Mouse (Mus musculus) cerebellum, postnatal 36 days (tissue): ENCODE data around the gene Krt71.
"Not testable (repeated sequence)": the region's sequence is repeated elsewhere in the genome, so short reads cannot be mapped to it uniquely, and the experiment has no call there.

Experiments
- DNase-seq, 2 experiments: peaks; one replicate each; pipeline ENCODE4 v3.0.0; 2021 to 2022; ENCODE audit warnings: mixed read lengths in 2 of 2

Gene Krt71

DNA sequence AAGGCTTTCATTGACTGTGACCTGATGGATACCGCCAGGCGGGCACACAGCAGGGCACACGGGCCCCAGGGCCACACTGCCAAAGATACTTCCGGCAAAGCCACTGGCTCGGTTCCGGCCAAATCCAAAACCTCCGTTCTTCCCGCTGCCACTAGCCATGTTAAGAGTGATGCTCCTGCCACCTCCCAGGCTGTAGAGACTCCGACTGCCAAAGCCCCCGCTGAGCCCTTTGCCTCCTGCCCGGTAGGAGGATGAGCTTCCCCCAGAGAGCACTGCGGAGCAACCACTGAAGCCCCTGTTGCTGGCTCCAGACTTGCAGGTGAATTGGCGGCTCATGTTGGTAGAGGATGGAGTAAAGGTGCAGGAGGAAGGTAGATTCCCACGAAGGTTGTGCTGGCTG, at the start of gene Krt71:
Gene Krt71 (minus strand): TSS at position 399 of the 400 bp plus-strand sequence.
- DNase-seq: peak; percentile 60 to 65

DNA sequence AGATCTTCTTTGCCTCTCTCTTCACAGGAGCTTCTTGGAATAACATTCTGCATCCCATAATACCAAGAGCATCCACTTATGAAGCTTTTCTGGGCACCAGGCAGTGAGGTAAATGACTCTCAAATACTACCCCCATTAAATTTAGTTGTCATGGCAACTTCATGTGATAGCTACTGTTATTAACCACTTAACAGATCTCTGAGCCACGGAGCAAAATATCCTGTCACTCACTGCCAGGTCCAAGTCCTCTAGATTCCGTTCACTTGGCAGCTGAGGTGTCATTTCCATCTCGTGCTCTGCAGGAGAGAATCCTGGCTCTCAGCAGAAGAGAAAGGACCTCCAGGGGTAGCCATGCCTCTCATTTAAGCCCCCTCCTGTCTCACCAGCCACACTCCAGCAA, 48.0 kb upstream of the Krt71 start:
- no peak for DNase-seq

DNA sequence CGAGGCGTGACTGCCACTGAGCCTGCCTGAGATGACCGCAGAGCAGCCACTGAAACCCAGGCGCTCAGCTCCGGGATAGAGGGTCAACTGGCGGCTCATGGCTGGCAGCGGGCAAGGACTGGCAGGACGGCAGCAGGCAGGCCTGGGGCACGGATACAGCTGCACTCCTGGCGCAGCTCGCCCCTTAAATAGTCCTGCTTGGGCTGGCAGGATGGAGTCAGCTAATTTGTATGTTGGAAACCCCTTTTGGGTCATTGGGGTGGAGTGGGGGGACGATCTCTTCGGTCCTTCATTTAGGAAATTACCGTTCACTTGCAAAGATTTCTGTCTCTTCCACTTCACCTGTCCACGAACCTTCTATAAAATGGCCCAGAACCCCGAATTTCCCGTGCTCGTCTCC, 43.5 kb upstream of the Krt71 start, which contains the start of gene Krt72:
Gene Krt72 (minus strand): TSS at position 101 of the 400 bp plus-strand sequence.
- DNase-seq: no peak

DNA sequence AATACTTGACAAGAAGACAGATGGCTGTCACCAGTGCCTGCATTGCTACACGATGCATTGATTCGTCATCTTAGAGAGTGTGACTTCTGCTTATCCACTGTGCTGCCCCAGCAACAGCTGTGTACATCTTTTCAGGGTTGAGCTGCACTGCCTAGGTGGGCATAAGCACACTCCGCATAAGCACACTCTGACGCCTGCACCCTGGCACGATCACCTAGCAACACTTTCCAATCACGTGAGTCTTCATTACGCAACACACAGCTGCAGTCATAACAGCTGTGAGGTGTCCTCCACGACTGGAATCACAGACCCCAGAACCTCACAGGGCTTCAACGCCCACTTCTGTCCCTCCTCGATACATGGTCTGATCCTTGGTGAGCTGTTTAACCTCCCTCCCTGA, 30.5 kb upstream of the Krt71 start:
- no peak for DNase-seq

DNA sequence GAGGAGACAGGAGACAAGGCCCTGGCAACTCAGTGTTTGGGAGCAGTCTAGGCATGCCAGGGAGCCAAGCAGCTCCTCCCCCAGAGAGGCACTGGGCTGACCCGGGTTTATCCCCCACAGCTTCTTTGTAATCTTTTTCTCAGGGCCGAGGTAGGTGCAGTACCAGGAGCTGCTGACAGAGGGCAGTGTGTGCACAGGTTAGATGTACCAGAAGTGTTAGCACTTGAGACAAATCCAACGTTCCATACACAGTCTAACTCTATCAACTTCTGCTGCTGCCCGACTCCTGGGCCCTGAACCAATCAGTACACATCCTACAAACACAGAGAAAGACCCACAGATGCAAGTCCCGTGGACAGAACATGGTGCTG, 29.8 kb upstream of the Krt71 start:
- peak; percentile 82 to 89 for DNase-seq

DNA sequence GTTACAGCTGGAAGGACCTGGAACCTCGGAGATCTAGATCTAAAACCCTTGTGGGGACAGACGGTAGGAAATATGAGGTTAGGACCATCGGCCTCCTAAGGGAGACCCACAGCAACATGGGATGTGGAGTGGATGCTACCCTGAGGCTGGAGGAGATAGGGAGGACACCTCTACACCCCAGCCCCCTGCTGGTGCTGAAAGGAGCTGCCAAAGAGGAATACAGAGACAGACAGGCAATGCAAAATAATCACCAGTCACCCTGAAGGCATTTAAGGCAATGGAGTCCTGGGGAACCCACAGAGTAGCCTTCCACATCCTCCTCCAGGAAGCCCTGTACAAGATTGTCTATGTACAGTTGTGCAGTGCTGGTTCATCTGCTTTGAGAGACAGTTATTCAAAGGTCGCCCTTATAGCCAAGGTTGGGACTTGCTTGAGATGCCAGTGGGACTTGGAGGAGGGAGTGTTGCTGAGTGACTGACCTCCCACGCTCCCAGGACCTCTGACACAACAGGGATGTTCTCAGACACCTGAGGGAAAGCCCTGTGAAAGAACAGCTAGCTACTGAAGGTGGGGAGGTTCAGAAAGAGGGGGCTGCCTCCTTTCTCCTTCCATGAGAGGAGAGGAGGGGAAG, 29.3 kb upstream of the Krt71 start:
- no peak for DNase-seq

DNA sequence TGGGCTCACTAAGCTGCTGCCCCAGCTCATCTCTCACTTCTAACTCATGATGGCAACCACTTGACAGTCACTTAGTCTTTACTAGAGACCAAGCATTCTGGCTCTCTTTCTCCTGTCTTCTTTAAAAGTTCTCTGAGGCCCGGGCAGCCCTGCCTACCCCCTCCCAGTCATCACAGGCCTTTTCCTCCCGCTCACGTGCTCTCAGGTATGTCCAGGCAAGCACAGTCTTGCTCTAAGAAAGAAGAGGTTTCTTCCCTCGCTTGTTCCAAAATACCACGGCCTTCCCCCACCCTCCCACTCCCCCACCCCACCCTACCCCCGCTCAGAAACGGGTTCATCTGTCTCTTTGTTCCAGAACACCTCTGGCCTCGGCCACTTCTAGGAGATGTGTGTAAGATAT, 27.3 kb upstream of the Krt71 start:
- DNase-seq: no peak

DNA sequence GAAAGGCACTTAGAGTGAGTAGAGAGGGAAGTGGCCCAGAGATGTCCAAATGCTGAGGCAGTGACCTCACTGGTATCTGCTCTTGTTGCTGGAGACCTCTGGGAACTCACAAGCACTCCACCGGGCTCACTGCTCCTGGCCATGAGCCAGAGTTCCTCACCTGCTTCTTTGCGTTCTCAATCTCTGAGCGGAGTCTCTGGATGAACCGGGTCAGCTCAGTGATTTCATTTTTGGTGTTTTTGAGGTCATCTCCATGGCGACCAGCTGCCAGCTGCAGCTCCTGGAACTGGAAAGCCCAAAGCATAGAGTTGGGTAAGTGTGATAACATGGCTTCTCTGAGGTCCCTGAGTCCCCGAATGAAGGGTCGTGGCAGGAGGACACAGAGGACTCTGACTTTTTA, 5.1 kb downstream of the Krt71 start:
- no peak for DNase-seq

DNA sequence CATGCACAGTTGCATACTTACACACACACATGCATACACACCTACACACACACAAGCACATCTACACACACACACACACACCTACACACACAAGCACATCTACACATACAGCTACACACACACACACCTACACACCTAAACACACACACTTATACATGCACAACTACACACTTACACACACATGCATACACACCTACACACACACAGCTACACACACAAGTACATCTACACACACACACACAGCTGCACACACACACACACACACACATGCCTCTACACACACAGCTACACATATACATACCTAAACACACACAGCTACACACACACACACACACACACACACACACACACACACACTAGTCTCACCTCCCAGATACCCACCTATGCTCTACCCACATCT, 12.3 kb downstream of the Krt71 start:
- no peak for DNase-seq

DNA sequence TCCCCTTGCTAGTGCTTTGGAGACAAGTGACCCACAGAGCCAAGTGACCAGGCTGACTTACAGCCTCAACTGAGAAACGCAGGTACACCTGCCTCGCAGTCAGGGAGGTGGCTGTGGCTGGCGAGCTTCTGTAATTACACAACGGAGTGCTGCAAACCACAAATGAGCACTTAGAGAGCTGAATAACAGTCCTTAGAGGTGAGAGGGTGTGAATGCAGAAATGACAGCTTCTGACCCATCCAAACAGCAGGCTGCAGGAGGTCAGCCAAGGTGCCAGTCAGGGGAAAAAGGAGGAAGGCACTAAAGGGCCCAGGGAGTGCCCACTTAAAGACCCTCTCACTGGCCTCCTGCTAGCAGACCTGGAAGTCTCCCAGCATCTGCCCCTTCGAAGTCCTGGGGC, 18.2 kb downstream of the Krt71 start:
- no peak for DNase-seq

DNA sequence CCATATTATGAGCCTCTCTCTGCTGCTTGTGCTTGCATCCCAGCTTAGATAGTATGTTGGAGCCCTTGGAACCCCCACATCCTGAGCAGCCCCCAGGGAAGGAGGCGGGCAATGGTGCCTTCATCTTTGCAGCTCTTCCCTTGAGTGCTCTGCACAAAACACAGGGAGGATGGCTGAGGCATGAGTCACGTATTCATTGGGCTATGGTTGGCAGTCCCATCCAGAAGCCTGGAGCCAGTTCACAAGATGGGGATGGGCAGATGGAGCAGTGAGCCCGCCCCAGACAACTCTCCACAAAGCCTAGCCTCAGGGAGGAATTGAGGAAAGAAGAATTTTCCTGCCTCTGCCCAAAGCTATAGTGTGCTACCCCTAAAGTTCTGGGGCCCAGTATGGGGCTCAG, 27.1 kb downstream of the Krt71 start:
- DNase-seq: no peak

DNA sequence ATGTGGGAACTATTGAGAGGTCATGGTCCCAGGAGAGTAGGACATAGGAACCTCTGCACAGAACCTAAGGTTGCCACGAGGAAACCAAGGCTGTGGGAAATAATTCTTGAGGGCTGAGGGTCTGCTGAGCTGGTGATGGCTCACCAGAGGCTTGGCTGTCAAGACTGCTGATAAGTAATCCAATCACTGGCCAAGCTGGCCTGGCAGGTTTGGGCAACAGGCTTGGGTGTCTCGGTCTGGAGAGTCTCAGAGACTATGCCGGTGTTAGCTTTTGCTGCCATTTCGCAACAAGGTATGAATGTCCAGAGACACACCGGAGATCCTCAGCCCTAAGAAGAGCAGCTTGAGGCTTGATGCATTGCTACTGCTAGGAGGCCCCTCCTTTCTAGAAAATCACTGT, 28.6 kb downstream of the Krt71 start:
- DNase-seq: no peak

DNA sequence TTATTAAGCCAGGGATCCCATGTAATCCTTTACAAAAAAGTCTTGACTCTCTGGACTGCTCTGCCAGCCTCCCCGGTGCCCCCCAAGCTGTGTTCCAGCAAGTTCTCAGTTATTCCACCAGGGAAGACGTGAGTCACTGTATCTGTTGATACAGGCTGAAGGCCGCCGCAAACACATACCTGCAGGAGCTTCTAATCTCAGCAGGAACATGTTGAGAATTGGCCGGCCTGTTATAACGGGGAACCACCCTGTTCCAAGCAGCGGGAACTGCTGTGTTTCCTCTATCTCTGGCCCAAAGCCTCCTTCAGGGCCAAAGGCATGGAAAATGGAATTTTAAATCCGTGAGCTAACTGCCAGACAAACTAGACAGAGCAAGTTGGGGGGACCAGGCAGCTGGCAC, 29.2 kb downstream of the Krt71 start:
- peak in 1 of 2 experiments; percentile 27 for DNase-seq

DNA sequence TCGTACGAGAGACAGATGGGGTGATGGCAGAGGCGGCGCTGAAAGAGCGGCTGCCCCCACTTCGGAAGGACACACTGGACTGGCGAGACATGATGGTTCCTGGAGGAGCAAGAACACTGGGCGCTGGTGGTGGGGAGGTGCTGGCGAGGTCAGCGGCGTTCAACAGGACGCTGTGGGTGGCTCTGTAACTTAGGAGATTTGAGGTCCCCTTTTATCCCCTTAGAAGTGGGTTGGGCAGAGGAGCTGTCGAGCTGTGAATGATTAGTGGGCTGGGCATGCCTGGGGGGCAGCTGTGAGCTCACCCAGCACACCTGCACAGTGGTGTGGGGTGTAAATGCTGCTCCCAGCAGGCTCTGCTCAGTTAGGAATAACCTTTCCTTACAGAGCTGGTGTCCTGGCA, 30.2 kb downstream of the Krt71 start, which contains the start of gene Krt5:
Gene Krt5 (minus strand): TSS at position 179 of the 400 bp plus-strand sequence.
- DNase-seq: no peak

DNA sequence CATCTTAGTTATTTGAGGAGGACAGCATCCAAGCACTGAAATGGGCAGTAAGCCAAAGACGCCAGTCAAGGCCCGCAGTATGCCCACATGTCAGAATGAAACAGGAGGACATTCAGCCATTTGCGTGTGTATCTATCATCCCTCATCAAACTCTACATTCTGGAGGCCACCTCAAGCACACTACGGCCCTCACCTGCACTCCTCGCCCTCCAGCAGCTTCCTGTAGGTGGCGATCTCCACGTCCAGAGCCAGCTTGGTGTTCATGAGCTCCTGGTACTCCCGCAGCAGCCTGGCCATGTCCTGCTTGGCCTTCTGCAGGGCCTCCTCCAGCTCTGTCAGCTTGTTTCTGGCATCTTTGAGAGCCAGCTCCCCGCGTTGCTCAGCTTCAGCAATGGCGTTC, 34.2 kb downstream of the Krt71 start:
- peak in 1 of 2 experiments; percentile 25 for DNase-seq

DNA sequence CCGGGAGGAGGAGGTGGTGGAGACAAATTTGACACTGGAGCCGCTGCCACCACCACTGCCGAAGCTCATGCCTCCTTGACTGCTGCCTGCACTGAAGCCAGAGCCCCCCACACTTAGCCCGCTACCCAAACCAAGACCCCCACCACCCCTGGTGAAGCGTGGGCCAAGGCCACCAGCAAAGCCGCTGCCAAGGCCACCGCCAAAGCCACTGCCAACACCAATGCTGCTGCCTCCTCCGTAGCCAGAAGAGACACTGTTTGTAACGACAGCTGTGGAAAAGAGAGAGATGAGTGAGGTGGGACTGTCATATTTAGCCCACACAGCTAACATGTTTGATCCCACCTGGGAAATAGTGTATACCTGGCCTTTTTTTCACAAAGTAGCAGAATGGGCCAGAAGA, 35.5 kb downstream of the Krt71 start:
- DNase-seq: no peak

DNA sequence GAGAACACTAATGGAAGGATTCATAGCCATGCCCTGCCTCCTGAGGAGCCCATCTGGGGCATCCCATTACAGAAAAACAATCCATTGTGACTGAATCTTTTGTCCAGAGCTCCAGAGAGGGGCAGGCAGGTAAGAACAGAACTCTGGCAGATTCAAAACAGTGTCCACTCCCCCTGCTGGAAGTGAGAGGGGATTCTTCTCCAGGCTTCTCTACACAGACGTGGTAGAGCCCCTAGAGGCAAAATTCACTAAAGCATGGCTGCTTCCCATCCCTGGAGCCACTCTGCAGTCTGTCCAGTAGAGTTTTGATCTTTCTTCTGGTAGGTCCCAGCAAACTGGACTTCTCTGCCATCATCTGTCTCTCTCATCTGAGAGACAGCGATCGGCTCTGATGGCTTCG, 38.8 kb downstream of the Krt71 start:
- no peak for DNase-seq

DNA sequence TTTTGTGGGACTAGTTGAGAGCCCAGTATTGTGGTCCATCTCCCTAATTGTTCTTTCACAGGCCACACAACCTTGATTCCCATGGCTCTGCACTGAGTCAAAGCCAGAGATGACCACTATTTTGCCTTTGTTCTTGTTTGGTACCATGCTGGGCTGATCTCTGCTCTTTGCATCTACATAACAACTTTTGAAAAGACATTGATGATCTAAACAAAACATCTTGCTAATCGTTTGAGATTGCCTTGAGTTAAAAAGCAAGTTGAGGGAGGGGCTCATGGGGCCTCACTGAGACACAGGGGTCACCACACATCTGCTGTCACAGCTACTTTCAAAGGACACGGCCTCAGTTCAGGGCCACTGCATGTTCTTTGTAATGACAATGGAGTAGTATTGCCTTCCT, 40.5 kb downstream of the Krt71 start:
- no peak for DNase-seq

DNA sequence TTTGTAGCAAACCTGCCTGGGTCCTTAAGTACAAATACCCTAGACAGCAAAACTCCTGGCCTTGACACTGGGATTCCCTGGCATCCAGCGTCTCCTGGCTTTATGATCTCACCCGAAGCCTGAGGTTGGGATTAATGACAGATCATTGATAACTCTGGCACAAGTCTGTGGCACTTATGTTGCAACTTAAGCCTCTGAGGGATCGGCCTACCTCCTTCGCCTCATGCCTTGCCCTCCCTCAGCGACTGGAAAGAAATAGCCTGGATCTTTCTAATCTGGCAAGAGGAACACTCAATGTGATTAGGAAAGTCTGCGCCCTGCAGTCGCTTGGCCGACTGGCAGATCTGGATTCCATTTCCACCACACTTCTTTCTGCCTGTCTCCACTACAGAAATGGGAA, 43.0 kb downstream of the Krt71 start:
- DNase-seq: no peak

DNA sequence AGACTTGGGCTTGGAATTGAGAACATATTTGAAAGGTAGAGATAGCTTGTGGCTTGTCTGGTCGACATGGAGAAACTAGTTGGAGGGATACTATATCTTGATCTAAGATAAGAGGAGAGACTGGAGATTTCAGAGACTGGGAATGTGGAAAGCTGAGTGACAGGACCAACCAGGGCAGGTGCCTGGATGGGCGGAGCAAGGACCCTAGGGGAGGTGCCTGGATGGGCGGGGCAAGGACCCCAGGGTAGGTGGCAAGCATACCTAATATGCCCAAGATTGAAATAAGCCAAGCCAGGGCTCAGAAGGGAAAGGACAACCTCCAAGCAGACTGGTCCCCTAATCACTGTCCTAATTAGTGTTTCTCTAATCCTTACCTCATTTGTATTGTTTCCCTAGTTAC, 43.7 kb downstream of the Krt71 start:
- no peak for DNase-seq

DNA sequence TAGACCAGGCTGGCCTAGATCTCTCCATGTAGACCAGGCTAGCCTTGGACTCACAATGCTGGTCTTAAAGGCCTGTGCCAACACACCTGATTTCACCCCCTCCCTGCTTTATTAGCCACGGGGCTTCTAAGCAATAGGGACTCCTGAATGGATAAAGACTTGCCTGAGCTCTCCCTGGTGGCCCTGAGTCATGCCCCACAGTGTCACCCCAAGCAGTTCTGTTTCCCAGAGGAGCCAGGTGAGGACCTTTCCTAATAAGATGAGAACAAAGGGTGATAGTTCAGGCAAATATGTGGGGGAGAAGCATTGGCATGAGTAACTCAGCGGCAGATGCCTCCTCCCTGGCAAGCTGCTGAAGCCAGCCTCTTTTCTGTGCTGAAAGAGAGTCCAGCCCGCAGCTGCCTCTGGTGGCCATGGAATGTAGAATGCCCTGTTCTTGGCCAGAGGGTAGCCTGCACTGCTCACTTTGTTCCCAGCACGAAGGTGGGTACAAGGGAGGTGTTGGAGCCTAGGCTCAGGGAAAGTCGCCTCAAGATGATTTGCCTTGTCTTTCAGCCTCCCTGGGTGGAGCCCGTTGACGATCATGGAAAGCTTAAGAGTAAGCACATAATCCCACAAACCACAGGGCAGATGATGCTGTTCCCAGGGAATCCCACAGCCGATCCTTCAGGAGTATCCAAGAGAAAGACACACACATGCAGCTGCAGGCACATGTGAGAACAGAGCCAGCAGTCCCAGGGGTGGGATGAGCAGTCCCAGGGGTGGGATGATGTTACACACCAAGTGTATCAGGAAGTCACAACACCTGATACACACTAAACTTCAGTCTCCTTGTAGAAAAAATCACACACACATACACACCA, 45.4 kb downstream of the Krt71 start:
- no peak for DNase-seq

DNA sequence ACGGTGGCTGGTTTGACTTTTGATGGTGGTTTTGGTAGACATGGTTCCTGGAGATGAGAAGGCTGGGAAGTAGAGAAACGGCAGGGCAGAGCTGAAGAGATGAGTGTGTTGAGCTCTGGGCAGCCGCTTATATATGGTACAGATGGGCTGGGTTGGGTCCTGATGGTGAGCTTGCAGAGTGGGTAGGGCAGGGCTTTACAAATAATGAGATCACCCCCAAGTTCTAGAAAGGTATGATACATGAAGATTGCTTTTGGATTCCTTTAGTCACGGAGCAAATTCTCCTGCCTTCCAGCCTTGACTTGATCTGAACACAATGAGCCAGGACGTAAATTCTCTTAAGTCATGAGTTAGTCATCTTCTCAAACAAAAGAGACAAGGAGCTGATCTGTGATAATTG, 48.7 kb downstream of the Krt71 start, which contains the start of gene Krt6a:
Gene Krt6a (minus strand): TSS at position 101 of the 400 bp plus-strand sequence.
- no peak for DNase-seq

DNA sequence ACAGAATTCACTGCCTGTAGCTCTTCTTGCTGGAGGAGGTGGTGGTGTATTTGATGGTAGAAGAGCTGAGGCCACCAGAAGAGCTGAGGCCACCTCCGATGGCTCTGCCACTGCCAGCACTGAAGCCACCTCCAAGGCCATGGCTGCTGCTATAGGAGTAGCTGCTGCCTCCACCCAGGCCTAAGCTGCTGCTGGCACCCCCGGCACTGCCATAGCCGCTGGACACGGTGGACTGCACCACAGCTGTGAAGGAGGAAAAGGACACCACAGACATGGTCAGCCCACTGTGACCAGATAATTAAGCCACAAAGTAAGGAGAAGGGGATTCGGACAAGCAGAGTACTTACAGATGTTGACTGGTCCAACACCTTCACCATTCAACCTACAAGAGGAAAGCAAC, 52.4 kb downstream of the Krt71 start:
- DNase-seq: not testable (repeated sequence)

DNA sequence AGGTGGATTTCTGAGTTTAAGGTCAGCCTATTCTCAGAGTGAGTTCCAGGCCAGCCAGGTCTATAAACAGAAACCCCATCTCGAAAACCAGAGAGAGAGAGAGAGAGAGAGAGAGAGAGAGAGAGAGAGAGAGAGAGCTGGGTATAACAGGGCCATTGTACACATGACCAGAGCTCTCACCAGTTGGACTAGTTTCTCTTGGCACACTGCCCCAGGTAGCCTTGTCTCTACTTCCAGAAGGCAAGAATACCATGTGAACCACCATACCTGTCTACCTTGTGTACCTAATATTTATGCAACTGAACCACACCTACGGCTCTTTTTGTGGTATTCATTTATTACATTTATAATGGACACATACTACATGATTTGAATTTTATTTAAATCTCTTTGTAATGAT, 54.7 kb downstream of the Krt71 start:
- no peak for DNase-seq
